Mouse (Mus musculus): ENCODE measurements around the gene Rcor3. TPM values are rescaled to one million over a fixed set of nuclear protein-coding genes. Genes with fewer than 3 reads are reported as not detected.
A peak's percentile ranks its signal among the peaks of the same experiment; 100 is the strongest.

Rcor3 gene
- polyA plus RNA-seq, 2 experiments from 2014 or later, result 13.1 to 16.2 TPM

GRCm38 (mm10) chr1:192092879-192093660, 44.8 kb downstream of the Rcor3 start:
- peak; percentile 77 for ATAC-seq

DNA sequence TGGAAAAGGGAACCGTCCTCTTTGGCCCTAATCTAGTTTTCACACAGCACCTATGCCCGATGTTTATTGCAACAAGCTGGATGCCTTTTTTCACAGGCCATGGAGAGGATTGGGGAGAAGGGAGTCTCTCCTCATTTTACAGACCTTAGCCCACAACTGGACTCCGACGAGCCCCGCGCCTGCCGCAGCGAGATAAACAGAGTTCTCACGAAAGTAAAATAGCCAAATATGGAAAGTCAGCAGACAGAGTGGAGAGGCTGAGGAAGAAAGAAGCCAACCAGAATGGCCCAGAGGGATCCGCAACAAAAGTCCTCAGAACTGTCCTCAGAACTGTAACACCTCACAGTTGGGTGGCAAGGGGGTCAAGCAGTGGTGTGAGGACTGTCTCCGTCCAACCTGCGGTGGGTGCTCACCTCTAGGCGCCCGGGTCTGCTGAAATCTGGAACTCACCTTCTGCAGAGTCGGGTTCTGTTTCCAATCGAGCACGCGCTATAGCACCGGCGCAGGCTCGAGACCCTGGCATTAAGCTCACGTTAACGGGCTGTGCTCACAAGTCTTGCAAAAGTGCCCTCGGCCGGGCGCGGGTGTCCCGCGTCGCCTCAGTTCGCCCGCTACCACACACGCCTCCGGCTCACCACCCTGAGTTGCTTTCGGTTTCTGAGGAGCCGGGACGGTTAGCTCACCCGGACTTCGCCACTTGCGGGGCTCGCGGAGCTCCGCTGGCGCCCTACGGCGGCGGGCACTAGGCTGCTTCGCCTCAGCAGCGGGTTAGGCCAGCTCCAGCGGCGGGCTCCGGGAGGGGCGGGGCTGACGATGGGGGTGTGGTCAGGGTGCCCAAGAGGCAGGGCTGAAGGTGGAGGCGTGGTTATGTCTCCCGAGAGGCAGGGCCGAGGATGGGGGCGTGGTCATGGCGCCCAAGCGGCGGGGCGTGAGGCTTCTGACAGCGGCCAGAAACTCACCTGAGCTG, 45.8 kb downstream of the Rcor3 start, which contains the start of gene Traf5:
Traf5 (minus strand) TSS at position 754 of the 967 bp plus-strand sequence.
- ATAC-seq, result peak; percentile 85

- ATAC-seq, result peak; percentile 11
Observed at GRCm38 (mm10) chr1:192090689-192091567, 46.9 kb downstream of the Rcor3 start.

DNA sequence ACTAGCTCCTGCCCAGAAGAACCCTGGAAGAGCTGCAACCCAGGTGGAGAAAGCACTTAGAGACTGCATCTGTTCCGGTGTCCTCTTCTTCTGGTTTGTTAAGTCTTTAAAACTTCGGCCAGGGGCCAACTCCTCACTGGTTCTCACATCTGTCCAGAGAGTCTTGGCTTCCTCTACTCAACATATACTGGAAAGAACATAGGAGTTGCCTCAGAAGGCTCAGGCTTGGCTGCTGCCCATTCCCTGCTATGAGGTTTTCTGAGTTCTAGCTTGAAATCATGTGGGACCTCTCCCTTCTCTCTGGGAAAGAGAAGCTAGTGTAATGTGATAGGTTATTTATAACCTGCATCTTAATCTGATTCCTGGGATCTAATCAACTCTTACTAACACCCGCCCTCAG, 47.6 kb downstream of the Rcor3 start:
- ATAC-seq, result no peak

- ATAC-seq, result no peak
Observed at GRCm38 (mm10) chr1:192089208-192090166, 48.4 kb downstream of the Rcor3 start.

GRCm38 (mm10) chr1:192088011-192088410, 49.9 kb downstream of the Rcor3 start:
- ATAC-seq, result no peak

DNA sequence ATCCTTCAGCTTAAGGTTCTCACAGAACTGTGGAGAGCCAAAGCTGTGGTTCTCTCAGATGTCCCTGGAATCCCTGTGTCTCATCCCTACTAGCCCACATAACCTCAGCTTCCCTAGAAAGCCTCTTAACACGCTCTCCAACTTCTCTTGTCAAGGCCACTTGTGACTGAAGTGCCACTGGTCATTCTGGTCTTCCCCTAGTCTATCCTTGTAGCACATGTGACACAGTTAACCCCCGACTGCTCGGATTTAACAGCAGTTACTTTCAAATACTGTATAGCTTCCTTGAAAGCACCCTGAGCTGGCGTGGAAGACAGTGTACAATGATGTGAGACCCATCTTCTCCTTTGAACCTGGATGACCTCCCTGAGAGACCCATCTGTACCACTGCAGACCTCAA, 50.8 kb downstream of the Rcor3 start:
- ATAC-seq, result no peak

DNA sequence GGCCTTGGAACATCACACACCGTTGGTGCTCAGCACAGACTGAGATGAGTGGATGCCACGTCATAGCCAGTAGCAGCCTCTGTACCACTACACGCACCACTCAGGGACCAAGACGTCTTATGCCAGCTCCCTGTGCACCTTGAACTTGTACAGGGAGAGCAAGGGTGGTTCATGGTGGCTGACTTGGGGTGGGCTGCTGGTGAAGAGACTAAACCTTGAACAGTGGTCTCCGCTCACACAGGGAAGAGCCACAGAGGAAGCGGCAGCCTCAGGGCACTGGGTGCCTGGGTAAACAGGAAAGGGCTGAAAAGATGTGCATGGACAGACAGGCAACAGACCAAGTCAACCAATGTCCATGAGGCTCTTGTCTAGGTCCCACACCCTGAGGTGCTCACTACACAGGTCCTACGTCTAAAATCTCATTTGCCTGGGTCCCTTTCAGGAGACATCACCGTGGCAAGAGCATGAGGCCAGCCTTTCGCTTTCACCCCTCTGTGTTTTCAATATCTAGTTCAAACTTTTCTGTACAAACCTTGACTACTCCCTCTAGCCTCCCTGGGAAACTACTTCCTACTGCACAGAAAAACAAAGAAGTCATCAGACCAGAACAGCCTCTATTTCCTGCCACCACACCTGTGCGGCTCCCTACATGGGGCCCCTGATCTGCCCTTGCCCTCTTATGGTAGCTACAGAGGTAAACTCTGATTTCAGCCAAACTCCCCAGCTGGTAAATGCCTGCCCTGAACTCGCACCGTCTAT, 51.4 kb downstream of the Rcor3 start:
- ATAC-seq, result peak; percentile 76

- no peak for ATAC-seq
Observed at GRCm38 (mm10) chr1:192085218-192085617, 52.6 kb downstream of the Rcor3 start.

DNA sequence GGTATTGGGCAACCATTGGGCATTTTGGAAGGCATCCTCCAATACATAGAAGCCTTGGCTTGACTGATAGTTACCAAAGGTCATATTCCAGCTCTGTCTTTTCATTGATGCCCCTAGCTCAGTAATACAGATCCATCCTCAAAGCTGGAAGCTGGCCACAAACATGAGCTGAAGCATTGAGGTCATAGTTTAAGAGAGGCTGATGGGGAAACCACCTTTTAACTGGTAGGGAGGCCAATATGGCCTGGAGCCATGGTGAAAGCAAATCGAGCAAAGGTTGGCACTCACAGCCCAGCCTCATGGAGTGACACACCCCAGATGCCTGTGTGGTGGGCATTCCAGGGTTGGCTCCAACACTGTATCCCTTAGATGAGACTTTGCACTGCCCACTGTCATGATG, 55.2 kb downstream of the Rcor3 start:
- ATAC-seq, result no peak

DNA sequence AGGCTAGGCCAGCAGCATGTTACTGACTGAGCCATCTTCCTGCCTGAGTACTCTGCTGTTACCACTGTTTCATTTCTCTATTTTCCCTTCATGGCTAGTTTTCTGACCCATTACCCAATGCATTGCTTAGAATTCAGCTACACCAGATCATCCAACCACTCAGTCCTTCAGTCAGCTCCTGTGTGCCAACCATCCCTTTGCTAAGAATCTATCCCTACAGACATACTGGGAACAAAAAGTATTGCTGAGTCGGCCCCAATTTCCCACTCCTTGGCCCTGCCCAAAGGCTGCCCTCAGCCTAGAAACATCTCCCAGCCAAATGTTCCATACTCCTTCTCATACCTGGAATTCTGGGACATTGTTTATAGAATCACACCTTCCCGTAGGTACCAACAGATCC, 56.7 kb downstream of the Rcor3 start:
- no peak for ATAC-seq

- no peak for ATAC-seq
Observed at GRCm38 (mm10) chr1:192079121-192079520, 58.7 kb downstream of the Rcor3 start.

- ATAC-seq, result peak; percentile 83
Observed at GRCm38 (mm10) chr1:192078406-192078805, 59.5 kb downstream of the Rcor3 start.

- no peak for ATAC-seq
Observed at GRCm38 (mm10) chr1:192076796-192077535, 60.9 kb downstream of the Rcor3 start.

GRCm38 (mm10) chr1:192076101-192076500, 61.8 kb downstream of the Rcor3 start:
- no peak for ATAC-seq

- ATAC-seq, result no peak
Observed at GRCm38 (mm10) chr1:192074824-192075223, 63.0 kb downstream of the Rcor3 start.

- ATAC-seq, result no peak
Observed at GRCm38 (mm10) chr1:192072426-192072825, 65.4 kb downstream of the Rcor3 start.

- no peak for ATAC-seq
Observed at GRCm38 (mm10) chr1:192070618-192071051, 67.2 kb downstream of the Rcor3 start.

- no peak for ATAC-seq
Observed at GRCm38 (mm10) chr1:192069971-192070591, 67.8 kb downstream of the Rcor3 start.

Measured in CD4-positive, CD25-positive, alpha-beta regulatory T cell, adult 4 months (primary cell).